Mouse (Mus musculus) CH12.LX (cell line): Measurements from ENCODE around the gene Mical3. TPM values are rescaled to one million over a fixed set of nuclear protein-coding genes. Genes with fewer than 3 reads are reported as not detected.

Source experiments
- DNase-seq: peaks from one replicate; pipeline ENCODE4 v3.0.0-alpha.2; 2013; ENCODE audit errors: extremely low read depth
- H3K27ac ChIP-seq: 2 replicates; pipeline ENCODE4 v1.5.1; 2012; ENCODE audit warnings: low read depth, mild to moderate bottlenecking, control low read depth, moderate library complexity; ENCODE audit not compliant: insufficient read depth
- H3K27me3 ChIP-seq: replicated peaks from 2 replicates; pipeline ENCODE3; 2012; ENCODE audit warnings: inconsistent platforms
- H3K36me3 ChIP-seq, 2 experiments: replicated peaks in 1 of 2; 2 replicates each; pipeline versions ENCODE3 to v1.6.1; 2012; ENCODE audit warnings: inconsistent platforms in 1 of 2, low read length in 1 of 2, mild to moderate bottlenecking in 1 of 2, mixed read lengths in 1 of 2, moderate library complexity in 1 of 2; ENCODE audit not compliant: control insufficient read depth in 1 of 2, insufficient read depth in 1 of 2
- H3K4me1 ChIP-seq, 2 experiments: 2 replicates each; pipeline ENCODE4 v1.6.1; 2012; ENCODE audit warnings: inconsistent platforms in 1 of 2, moderate library complexity in 1 of 2; ENCODE audit not compliant: insufficient read depth in 2 of 2, control insufficient read depth in 1 of 2
- H3K4me2 ChIP-seq: 2 replicates; pipeline ENCODE4 v1.6.1; 2012; ENCODE audit warnings: low read depth, mild to moderate bottlenecking, control low read depth; ENCODE audit not compliant: poor library complexity, insufficient read depth, severe bottlenecking
- H3K4me3 ChIP-seq, 3 experiments: fragments of 150-350 bp in 1 of 3; sonication (generic) in 1 of 3; replicated peaks in 1 of 3; 2 replicates each; pipeline versions ENCODE3 to v1.5.1; 2011 to 2012; ENCODE audit warnings: low read depth in 2 of 3, low read length in 2 of 3, mild to moderate bottlenecking in 2 of 3, moderate library complexity in 2 of 3, control low read depth in 1 of 3, improper control_type of control experiment in 1 of 3, inconsistent platforms in 1 of 3, mixed read lengths in 1 of 3; ENCODE audit not compliant: poor library complexity in 1 of 3
- H3K79me2 ChIP-seq: replicated peaks from 2 replicates; pipeline ENCODE4 v1.6.1; 2012; ENCODE audit warnings: mild to moderate bottlenecking, moderate library complexity; ENCODE audit not compliant: control insufficient read depth, poor library complexity, insufficient read depth, severe bottlenecking; ENCODE audit errors: extremely low read depth
- H3K9ac ChIP-seq: 2 replicates; pipeline ENCODE4 v1.6.1; 2012; ENCODE audit warnings: low read depth, mild to moderate bottlenecking, control low read depth, moderate library complexity; ENCODE audit not compliant: insufficient read depth
- H3K9me3 ChIP-seq: replicated peaks from 2 replicates; pipeline ENCODE3; 2012; ENCODE audit warnings: low read length, inconsistent platforms, mixed read lengths
- BHLHE40 ChIP-seq: IDR thresholded peaks from 2 replicates; pipeline ENCODE4 v1.6.1; 2011; ENCODE audit warnings: mild to moderate bottlenecking, low read depth, low read length, improper control_type of control experiment
- CHD1 ChIP-seq: IDR thresholded peaks from 2 replicates; pipeline ENCODE4 v1.6.1; 2012; ENCODE audit warnings: low read depth, low read length, improper control_type of control experiment, inconsistent platforms
- CHD2 ChIP-seq: IDR thresholded peaks from 2 replicates; pipeline ENCODE4 v1.6.1; 2011; ENCODE audit warnings: low read length, improper control_type of control experiment
- CTCF ChIP-seq, 2 experiments: IDR thresholded peaks in 1 of 2; conservative IDR thresholded peaks in 1 of 2; 2 replicates each; pipeline ENCODE4 v1.5.1; 2011 to 2012; ENCODE audit warnings: low read depth in 2 of 2, low read length in 2 of 2, improper control_type of control experiment in 1 of 2, inconsistent platforms in 1 of 2, mild to moderate bottlenecking in 1 of 2, moderate library complexity in 1 of 2
- E2F4 ChIP-seq: IDR thresholded peaks from 2 replicates; pipeline ENCODE4 v1.6.1; 2011; ENCODE audit warnings: low read depth, low read length, improper control_type of control experiment; ENCODE audit not compliant: insufficient replicate concordance
- ELF1 ChIP-seq: IDR thresholded peaks from 2 replicates; pipeline ENCODE4 v1.6.1; 2014; ENCODE audit warnings: low read depth, mild to moderate bottlenecking, inconsistent platforms, low read length, improper control_type of control experiment
- EP300 ChIP-seq: IDR thresholded peaks from 2 replicates; pipeline ENCODE4 v1.6.1; 2011; ENCODE audit warnings: low read length, improper control_type of control experiment
- ETS1 ChIP-seq: conservative IDR thresholded peaks from 2 replicates; pipeline ENCODE4 v1.6.1; 2012; ENCODE audit warnings: low read depth, mild to moderate bottlenecking, inconsistent platforms, low read length, improper control_type of control experiment, moderate library complexity
- GABPA ChIP-seq: IDR thresholded peaks from 2 replicates; pipeline ENCODE4 v1.6.1; 2012; ENCODE audit warnings: low read depth, low read length, improper control_type of control experiment, inconsistent platforms; ENCODE audit not compliant: insufficient replicate concordance
- HCFC1 ChIP-seq: IDR thresholded peaks from 2 replicates; pipeline ENCODE4 v1.6.1; 2012; ENCODE audit warnings: low read depth, mild to moderate bottlenecking, inconsistent platforms, low read length, improper control_type of control experiment
- IRF4 ChIP-seq: IDR thresholded peaks from 2 replicates; pipeline ENCODE4 v1.6.1; 2014; ENCODE audit warnings: low read depth, mild to moderate bottlenecking, inconsistent platforms, low read length, improper control_type of control experiment
- JUN ChIP-seq: IDR thresholded peaks from 2 replicates; pipeline ENCODE4 v1.6.1; 2011; ENCODE audit warnings: low read depth, mild to moderate bottlenecking, low read length, improper control_type of control experiment, moderate library complexity; ENCODE audit not compliant: insufficient read depth
- JUND ChIP-seq: conservative IDR thresholded peaks from 2 replicates; pipeline ENCODE4 v1.6.1; 2011; ENCODE audit warnings: low read depth, low read length, improper control_type of control experiment
- KAT2A ChIP-seq: IDR thresholded peaks from 2 replicates; pipeline ENCODE4 v1.6.1; 2012; ENCODE audit warnings: low read length, improper control_type of control experiment, inconsistent platforms; ENCODE audit not compliant: insufficient replicate concordance
- MAFK ChIP-seq: IDR thresholded peaks from 2 replicates; pipeline ENCODE4 v1.6.1; 2011; ENCODE audit warnings: low read length, improper control_type of control experiment; ENCODE audit not compliant: insufficient replicate concordance
- MAX ChIP-seq: IDR thresholded peaks from 2 replicates; pipeline ENCODE4 v1.6.1; 2011; ENCODE audit warnings: low read length, improper control_type of control experiment
- MAZ ChIP-seq: IDR thresholded peaks from 2 replicates; pipeline ENCODE4 v1.6.1; 2012; ENCODE audit warnings: low read depth, mild to moderate bottlenecking, inconsistent platforms, low read length, improper control_type of control experiment, moderate library complexity
- MEF2A ChIP-seq: IDR thresholded peaks from 2 replicates; pipeline ENCODE4 v1.6.1; 2014; ENCODE audit warnings: low read depth, mild to moderate bottlenecking, inconsistent platforms, low read length, improper control_type of control experiment, borderline replicate concordance
- MXI1 ChIP-seq: IDR thresholded peaks from 2 replicates; pipeline ENCODE4 v1.6.1; 2011; ENCODE audit warnings: mild to moderate bottlenecking, low read depth, low read length, improper control_type of control experiment
- MYC ChIP-seq: IDR thresholded peaks from 2 replicates; pipeline ENCODE4 v1.6.1; 2011; ENCODE audit warnings: low read depth, mild to moderate bottlenecking, improper control_type of control experiment, low read length
- NELFE ChIP-seq: IDR thresholded peaks from 2 replicates; pipeline ENCODE4 v1.6.1; 2011; ENCODE audit warnings: low read depth, low read length, improper control_type of control experiment
- NRF1 ChIP-seq: IDR thresholded peaks from 2 replicates; pipeline ENCODE4 v1.6.1; 2014; ENCODE audit warnings: low read depth, mild to moderate bottlenecking, inconsistent platforms, low read length, improper control_type of control experiment, moderate library complexity
- PAX5 ChIP-seq: IDR thresholded peaks from 2 replicates; pipeline ENCODE4 v1.6.1; 2012; ENCODE audit warnings: low read length, inconsistent platforms, mixed read lengths
- POLR2A ChIP-seq: IDR thresholded peaks from 2 replicates; pipeline ENCODE4 v1.6.1; 2011; ENCODE audit warnings: low read depth, mild to moderate bottlenecking, improper control_type of control experiment, low read length
- POLR2AphosphoS2 ChIP-seq: IDR thresholded peaks from 2 replicates; pipeline ENCODE4 v1.6.1; 2011; ENCODE audit warnings: low read depth, low read length, improper control_type of control experiment
- RAD21 ChIP-seq: IDR thresholded peaks from 2 replicates; pipeline ENCODE4 v1.6.1; 2011; ENCODE audit warnings: low read depth, mild to moderate bottlenecking, low read length, improper control_type of control experiment, moderate library complexity
- RCOR1 ChIP-seq: conservative IDR thresholded peaks from 2 replicates; pipeline ENCODE4 v1.6.1; 2012; ENCODE audit warnings: low read depth, mild to moderate bottlenecking, inconsistent platforms, low read length, improper control_type of control experiment
- SIN3A ChIP-seq: IDR thresholded peaks from 2 replicates; pipeline ENCODE4 v1.6.1; 2012; ENCODE audit warnings: low read length, improper control_type of control experiment, inconsistent platforms
- SMC3 ChIP-seq: IDR thresholded peaks from 2 replicates; pipeline ENCODE4 v1.6.1; 2011; ENCODE audit warnings: low read depth, low read length, improper control_type of control experiment
- TBP ChIP-seq: conservative IDR thresholded peaks from 2 replicates; pipeline ENCODE4 v1.6.1; 2011; ENCODE audit warnings: low read depth, low read length, improper control_type of control experiment
- TCF12 ChIP-seq: IDR thresholded peaks from 2 replicates; pipeline ENCODE4 v1.6.1; 2014; ENCODE audit warnings: low read depth, mild to moderate bottlenecking, inconsistent platforms, low read length, improper control_type of control experiment
- UBTF ChIP-seq: IDR thresholded peaks from 2 replicates; pipeline ENCODE4 v1.6.1; 2012; ENCODE audit warnings: low read depth, mild to moderate bottlenecking, inconsistent platforms, low read length, improper control_type of control experiment, moderate library complexity
- USF1 ChIP-seq: IDR thresholded peaks from 2 replicates; pipeline ENCODE4 v1.6.1; 2014; ENCODE audit warnings: low read depth, mild to moderate bottlenecking, inconsistent platforms, low read length, improper control_type of control experiment
- USF2 ChIP-seq: conservative IDR thresholded peaks from 2 replicates; pipeline ENCODE4 v1.6.1; 2011; ENCODE audit warnings: low read depth, low read length, improper control_type of control experiment
- ZC3H11A ChIP-seq: IDR thresholded peaks from 2 replicates; pipeline ENCODE4 v1.6.1; 2012; ENCODE audit warnings: low read depth, mild to moderate bottlenecking, inconsistent platforms, low read length, improper control_type of control experiment
- ZKSCAN1 ChIP-seq: IDR thresholded peaks from 2 replicates; pipeline ENCODE4 v1.6.1; 2012; ENCODE audit warnings: low read depth, inconsistent platforms, low read length, improper control_type of control experiment, borderline replicate concordance
- ZMIZ1 ChIP-seq: IDR thresholded peaks from 2 replicates; pipeline ENCODE4 v1.6.1; 2012; ENCODE audit warnings: low read depth, mild to moderate bottlenecking, inconsistent platforms, low read length, improper control_type of control experiment
- ZNF384 ChIP-seq: IDR thresholded peaks from 2 replicates; pipeline ENCODE4 v1.6.1; 2012; ENCODE audit warnings: low read depth, low read length, improper control_type of control experiment, inconsistent platforms
- dilution Hi-C: fragments of 300-500 bp; cut with MboI; formaldehyde crosslinking; loops from 2 replicates; pipeline ENCODE4 v1.14.3; 2020; ENCODE audit warnings: low sequenced_read_pairs; ENCODE audit not compliant: extremely low pct_unique_long_range_greater_than_20kb, extremely low pct_ligation_motif_present
- in situ Hi-C: fragments of 300-500 bp; cut with MboI; formaldehyde crosslinking; loops from 3 replicates; pipeline ENCODE4 v1.14.3; 2019; ENCODE audit warnings: low sequenced_read_pairs, low pct_ligation_motif_present, low pct_unique_long_range_greater_than_20kb, mixed read lengths
- polyA plus RNA-seq: library from polyadenylated mRNA; unstranded; fragments of >175 nt; gene quantifications from 2 replicates; pipeline ENCODE4 v1.2.1, GENCODE M21; 2012; ENCODE audit warnings: low read depth; ENCODE audit not compliant: insufficient read length
- total RNA-seq, 2 experiments: library from RNA; depleted of rRNA; stranded (reverse); fragments of 300-350 nt in 1 of 2; fragments of >200 nt in 1 of 2; gene quantifications; 2 replicates each; pipeline ENCODE4 v1.2.3; 2012 to 2014

The Mical3 gene
- total and polyA plus RNA-seq, 3 experiments, result 10.2 to 56.3 (median 26.8) TPM

DNA sequence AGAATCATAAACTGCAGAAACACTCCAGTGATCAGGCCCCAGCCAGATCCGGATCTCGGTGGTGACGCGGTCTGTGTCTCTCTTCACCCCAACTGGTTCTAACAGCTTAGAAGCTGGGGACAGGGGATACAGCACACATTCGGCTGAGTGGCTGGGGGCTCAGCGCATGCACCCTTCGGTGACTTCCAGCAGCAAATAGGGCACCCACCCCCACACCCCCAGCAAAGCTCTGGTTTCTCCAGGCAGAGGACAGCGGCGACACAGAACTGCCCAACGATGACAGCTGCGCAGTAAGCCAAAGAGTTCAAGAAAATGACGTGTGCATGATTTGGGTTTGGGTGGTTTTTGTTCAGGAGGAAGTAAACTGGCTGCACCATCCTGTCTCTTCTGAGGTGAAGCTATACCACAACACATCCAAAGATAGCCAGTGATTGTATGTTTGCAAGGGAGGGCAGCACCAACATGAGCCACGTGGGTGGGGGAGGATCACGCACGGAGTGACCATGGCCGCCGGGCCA, 67.8 kb downstream of the Mical3 start:
- TF ChIP-seq JUN (no peak), RCOR1 (no peak), USF1 (no peak), MYC (no peak), HCFC1 (no peak), MAFK (no peak), GABPA (no peak), PAX5 (no peak), SIN3A (no peak), ZNF384 (no peak), ETS1 (peak; percentile 70; the same call in 1 of the 2 replicates), ELF1 (peak; percentile 29), CTCF (conservative IDR thresholded peaks at IDR 0.05 in 1 of 2, IDR thresholded peaks at IDR 0.05 in 1 of 2; ENCODE audit: low read depth in 2 of 2, low read length in 2 of 2) (no peak), ZKSCAN1 (no peak), TBP (no peak), MAX (peak; percentile 84), KAT2A (no peak), CHD1 (no peak), MXI1 (peak; percentile 60; the same call in 1 of the 2 replicates), MAZ (0 out of 2 replicates have a peak, but pooled peaks have one; percentile 37), USF2 (no peak), EP300 (0 out of 2 replicates have a peak, but pooled peaks have one; percentile 38), UBTF (no peak), E2F4 (no peak), BHLHE40 (peak; percentile 16), ZMIZ1 (no peak), POLR2AphosphoS2 (no peak), POLR2A (0 out of 2 replicates have a peak, but pooled peaks have one; percentile 23), SMC3 (no peak), TCF12 (peak; percentile 43; the same call in 1 of the 2 replicates), JUND (no peak), RAD21 (no peak), IRF4 (peak; percentile 54), MEF2A (peak; percentile 78), CHD2 (no peak; the same call in 1 of the 2 replicates), NELFE (no peak), ZC3H11A (no peak), NRF1 (peak; percentile 75)
- TF ChIP-seq, all 38 proteins: peak for 12
- peaks cover 0 to 32% of the 10 kb centered on the region in 2 experiments for H3K36me3 ChIP-seq
- in situ Hi-C loops (no loop called here), dilution Hi-C loops (no loop called here)
- DNase-seq, result peak; percentile 87
- H3K79me2 ChIP-seq, result peaks cover 11% of the 10 kb centered on the region; the same call in 1 of the 2 replicates
- no peaks in the 10 kb centered on the region for H3K9me3 ChIP-seq
- H3K4me1 ChIP-seq, result peaks cover 46 to 91% of the 10 kb centered on the region in 2 experiments
- H3K4me3 ChIP-seq, result peak overlapping the region; percentile 3 to 41 (median 23)
- peak overlapping the region; percentile 71 for H3K4me2 ChIP-seq
- peak overlapping the region; percentile 36 for H3K9ac ChIP-seq
- peak overlapping the region; percentile 70 for H3K27ac ChIP-seq
- no peaks in the 10 kb centered on the region for H3K27me3 ChIP-seq
